Mouse (Mus musculus) cortical plate, adult 2 months (tissue): Measurements from ENCODE around the gene Phactr1.

Experiments used
- CTCF ChIP-seq: fragments of 200-500 bp; IDR thresholded peaks from 2 replicates; pipeline ENCODE4 v1.5.1; 2011; ENCODE audit warnings: mild to moderate bottlenecking, control low read depth, low read length; ENCODE audit not compliant: insufficient read depth; ENCODE audit errors: extremely low read depth
- POLR2A ChIP-seq: fragments of 200-500 bp; IDR thresholded peaks from 2 replicates; pipeline ENCODE4 v1.6.1; 2011; ENCODE audit warnings: mild to moderate bottlenecking, low read length, control low read depth; ENCODE audit not compliant: insufficient read depth; ENCODE audit errors: extremely low read depth

DNA sequence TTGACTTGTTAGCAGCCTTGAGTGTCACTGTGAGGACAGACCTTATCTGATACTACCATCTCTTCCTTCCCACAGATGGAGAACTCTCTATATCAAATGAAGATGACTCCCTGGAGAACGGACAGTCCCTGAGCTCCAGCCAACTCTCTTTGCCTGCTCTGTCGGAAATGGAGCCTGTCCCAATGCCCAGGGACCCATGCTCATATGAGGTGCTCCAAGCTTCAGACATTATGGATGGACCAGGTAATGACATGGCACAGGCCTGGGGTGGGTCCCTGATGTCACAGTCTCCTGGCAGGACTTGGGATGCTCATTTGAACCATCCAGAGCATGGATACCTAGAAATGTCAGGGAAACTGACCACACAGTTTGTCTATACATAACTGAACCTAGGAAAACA, 376.7 kb downstream of the Phactr1 start:
- TF ChIP-seq POLR2A: no peak
- no peak for TF ChIP-seq CTCF
